Mouse (Mus musculus): Measurements from ENCODE around the gene Mad1l1.

Gene Mad1l1

GRCm38 (mm10) chr5:140123640-140124366 is 197.5 kb downstream of the Mad1l1 start:
- DNase-seq = no peak

GRCm38 (mm10) chr5:140123194-140123593 is 198.2 kb downstream of the Mad1l1 start:
- no peak for DNase-seq

GRCm38 (mm10) chr5:140121966-140122365 is 199.4 kb downstream of the Mad1l1 start:
- DNase-seq = no peak

DNA sequence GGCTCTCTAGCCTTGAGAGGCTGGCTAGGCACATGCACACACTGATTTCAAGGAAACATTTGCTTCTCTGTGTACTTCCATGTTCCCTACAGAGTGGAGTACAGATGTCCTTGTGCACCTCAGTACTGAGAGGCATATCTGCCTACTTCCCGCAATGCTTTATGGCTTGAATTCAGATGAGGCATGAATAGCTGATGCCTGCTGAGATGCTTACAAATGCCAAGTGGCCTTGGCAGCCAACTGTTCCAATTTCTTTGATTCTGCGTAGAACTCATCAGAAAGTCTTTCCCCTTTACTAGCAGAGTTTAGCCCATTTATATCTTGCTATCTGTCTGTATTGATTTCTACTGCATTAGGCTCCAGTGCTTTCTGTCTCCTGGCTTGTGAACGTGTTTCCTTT is 202.4 kb downstream of the Mad1l1 start:
- peak; percentile 18 for DNase-seq

GRCm38 (mm10) chr5:140117968-140118367 is 203.4 kb downstream of the Mad1l1 start:
- DNase-seq = no peak

- DNase-seq = no peak
Measured at GRCm38 (mm10) chr5:140115434-140116271, 205.7 kb downstream of the Mad1l1 start.

GRCm38 (mm10) chr5:140114512-140115060 is 206.8 kb downstream of the Mad1l1 start:
- DNase-seq = no peak

DNA sequence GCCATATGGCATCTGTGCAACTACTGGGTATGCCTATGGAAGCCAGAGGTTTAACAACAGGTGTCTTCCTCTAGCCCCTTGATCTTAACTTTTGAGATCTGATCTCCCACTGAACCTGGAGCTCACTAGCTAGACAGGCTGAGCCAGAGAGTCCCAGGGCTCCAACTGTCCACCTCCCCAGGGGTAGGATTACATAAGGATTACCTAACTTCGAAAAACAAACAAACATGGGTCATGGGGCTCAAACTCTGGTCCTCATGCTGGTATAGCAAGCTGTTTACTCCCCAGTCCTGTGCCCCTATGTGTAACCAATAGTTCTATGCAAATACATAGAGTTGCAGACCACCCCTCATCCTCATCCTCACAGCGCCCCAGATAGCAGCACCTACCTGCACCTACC is 208.1 kb downstream of the Mad1l1 start:
- DNase-seq = no peak

- DNase-seq = no peak
Measured at GRCm38 (mm10) chr5:140110024-140110423, 211.3 kb downstream of the Mad1l1 start.

- DNase-seq = no peak
Measured at GRCm38 (mm10) chr5:140107907-140108306, 213.4 kb downstream of the Mad1l1 start.

GRCm38 (mm10) chr5:140106051-140106450 is 215.3 kb downstream of the Mad1l1 start:
- DNase-seq = no peak

GRCm38 (mm10) chr5:140104891-140105290 is 216.5 kb downstream of the Mad1l1 start:
- no peak for DNase-seq

GRCm38 (mm10) chr5:140102731-140103130 is 218.6 kb downstream of the Mad1l1 start:
- DNase-seq = no peak

- DNase-seq = no peak
Measured at GRCm38 (mm10) chr5:140101409-140102009, 219.8 kb downstream of the Mad1l1 start.

GRCm38 (mm10) chr5:140098711-140099110 is 222.6 kb downstream of the Mad1l1 start:
- peak; percentile 78 for DNase-seq

- no peak for DNase-seq
Measured at GRCm38 (mm10) chr5:140095203-140095602, 226.1 kb downstream of the Mad1l1 start.

GRCm38 (mm10) chr5:140093489-140093888 is 227.9 kb downstream of the Mad1l1 start:
- no peak for DNase-seq

DNA sequence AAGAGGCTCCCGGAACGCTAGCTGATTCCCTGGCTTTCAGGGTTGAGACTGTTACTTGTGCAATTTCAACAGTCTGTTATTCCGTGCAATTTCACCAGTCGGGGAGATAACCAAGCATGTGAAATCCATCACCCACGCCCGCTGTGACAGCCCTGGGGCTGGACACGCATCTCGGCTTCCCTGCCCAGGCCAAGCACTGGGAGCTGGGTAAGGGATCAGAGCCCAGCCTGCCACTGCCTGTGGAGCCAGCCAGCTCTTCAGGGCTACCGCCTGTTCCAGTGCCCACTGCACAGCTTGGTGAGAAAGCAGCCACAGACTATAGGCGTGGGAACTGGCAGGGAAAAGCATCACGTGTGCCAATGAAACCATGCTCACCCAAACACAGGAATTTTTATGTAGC is 229.8 kb downstream of the Mad1l1 start:
- DNase-seq = peak; percentile 58

DNA sequence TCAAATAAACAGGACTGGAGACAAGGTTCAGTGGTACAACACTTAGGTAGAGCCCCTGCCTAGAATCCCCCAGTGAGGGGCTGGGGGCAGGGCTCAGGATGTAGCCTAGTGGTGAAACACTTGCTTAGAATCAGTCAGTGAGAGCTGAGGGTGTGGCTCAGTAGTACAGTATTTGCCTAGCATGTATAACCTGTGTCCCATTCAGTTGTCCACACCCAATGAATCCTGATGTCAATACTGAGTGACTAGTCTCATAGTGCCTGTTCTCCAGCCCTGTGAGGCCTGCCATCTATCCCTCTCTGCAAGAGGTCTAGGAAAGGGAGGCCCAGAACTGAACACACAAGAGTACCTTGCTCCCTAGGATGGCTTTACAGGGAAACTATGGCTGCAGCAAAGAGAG is 232.1 kb downstream of the Mad1l1 start:
- DNase-seq = no peak

DNA sequence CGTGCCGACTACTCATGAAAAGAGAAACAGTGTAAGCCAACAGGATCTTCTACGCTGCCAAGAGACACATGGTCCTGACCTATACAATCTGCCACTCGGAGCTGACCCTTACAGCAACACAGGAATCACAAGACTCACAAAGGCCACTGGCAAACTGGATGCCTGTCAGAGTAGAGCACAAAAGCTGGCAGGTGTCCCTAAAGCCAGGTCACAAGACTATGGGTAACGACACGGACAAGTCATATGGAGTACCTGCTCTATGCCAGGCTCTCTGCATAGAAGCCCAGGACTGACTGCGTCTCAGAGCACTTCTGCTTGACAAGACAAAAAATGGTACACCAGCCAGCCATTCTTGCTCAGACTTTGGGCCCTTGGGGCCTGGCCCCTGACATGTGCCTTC is 234.1 kb downstream of the Mad1l1 start:
- no peak for DNase-seq

DNA sequence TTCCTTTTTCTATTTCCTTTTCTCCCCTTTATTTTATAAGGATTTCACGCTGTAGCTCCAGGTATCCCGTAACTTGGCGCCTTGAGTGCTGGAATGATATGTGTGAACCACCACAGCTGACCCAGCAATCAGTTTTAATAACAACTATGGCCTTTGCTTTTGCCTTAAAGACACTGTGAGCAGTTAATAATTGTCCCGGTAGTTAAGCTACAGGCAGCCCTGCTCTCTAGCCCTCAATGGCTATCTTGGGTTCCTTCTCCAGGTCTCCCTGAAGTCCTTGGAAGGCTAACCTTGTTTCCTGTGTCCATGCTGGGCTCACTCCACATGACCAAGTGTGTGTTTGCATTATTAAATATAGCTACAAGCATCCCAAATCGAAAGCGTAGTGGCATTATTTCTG is 237.0 kb downstream of the Mad1l1 start:
- DNase-seq = no peak

GRCm38 (mm10) chr5:140083911-140084310 is 237.4 kb downstream of the Mad1l1 start:
- no peak for DNase-seq

DNA sequence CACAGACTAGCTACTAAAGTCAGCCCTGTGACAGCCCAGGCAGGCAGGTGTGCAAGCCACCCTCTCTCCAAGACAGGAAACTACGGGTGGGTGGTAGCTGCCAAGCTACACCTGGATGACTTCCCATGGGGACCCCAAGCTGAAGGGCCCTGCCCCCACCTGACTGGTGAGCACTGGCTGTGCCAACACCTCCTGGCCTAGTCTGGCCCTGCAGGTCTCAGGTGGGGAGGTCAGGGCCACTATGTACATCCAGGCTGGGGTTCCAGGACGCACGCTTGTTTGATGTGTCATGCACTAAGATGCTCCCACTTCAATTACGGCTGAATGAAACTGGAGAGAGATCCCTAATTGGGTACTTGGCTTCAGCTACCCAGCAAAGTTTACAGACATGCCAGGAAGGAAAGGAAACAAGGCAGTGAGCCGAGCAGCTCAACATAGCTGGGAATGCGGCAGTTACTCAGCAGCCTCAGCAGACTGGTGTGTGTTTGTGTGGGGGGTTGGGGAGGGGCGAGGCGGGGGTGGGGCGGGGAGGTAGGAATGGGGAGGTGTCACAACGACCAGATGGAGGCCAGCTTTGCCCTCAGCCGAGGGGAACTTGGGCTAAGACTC is 239.0 kb downstream of the Mad1l1 start:
- no peak for DNase-seq

All from cerebellum, adult 8-10 months (tissue).